Mouse (Mus musculus) cerebellum, adult 8-10 months (tissue): ENCODE measurements around the gene Gm5678.
A peak's percentile ranks its signal among the peaks of the same experiment; 100 is the strongest.

Source experiments
- DNase-seq: peaks from one replicate; pipeline ENCODE4 v3.0.0; 2022

The Gm5678 gene

DNA sequence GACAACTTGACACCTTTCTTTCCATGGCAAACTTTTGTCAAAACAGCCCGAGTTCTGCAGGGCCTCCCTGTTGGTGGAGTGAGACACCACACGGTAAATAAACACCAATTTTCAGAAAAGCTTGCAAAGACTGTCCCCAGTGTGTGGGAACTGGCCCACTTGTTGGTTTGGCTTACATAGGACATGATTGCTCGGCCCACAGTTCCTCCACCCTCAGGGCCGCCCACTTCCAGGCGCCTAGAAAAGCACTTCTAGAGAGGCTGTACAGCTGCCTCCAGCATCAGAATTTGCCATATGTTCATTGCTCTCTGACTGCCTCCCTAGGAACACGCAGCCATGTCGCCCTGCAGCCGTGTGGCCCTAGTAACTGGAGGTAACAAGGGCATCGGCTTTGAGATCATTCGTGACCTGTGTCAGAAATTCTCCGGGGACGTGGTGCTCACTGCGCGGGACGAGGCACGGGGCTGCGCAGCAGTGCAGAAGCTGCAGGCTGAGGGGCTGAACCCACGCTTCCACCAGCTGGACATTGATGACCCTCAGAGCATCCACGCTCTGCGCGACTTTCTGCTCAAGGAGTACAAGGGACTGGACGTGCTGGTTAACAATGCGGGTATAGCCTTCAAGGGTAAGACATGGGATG, at the start of gene Gm5678:
Gene Gm5678 (plus strand): TSS at position 337 of the 640 bp plus-strand sequence.
- no peak for DNase-seq

GRCm38 (mm10) chr16:93578346-93579005, 49.4 kb upstream of the Gm5678 start:
- no peak for DNase-seq

DNA sequence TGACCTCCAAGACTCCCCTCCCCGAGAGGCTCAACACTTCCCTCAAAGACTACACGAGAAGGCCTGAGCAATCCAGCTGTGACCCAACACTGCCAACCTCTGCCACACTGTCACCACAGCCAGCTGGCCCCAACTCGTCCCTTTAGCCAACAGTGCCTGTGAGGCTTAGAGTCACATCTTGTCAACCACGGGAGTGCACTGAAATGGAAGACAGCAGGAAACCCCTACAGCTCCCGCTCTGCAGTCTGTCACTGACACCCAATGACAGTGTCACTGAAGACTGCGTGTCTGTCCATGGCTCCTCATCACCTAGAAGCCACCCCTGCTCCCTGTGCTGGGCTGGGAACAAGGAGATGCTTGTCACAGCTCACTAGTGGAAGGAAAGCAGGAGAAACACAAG, 46.8 kb upstream of the Gm5678 start:
- DNase-seq: no peak

GRCm38 (mm10) chr16:93584976-93585702, 42.8 kb upstream of the Gm5678 start:
- DNase-seq: no peak

GRCm38 (mm10) chr16:93585703-93586205, 42.1 kb upstream of the Gm5678 start:
- no peak for DNase-seq

GRCm38 (mm10) chr16:93586382-93586781, 41.5 kb upstream of the Gm5678 start:
- no peak for DNase-seq

DNA sequence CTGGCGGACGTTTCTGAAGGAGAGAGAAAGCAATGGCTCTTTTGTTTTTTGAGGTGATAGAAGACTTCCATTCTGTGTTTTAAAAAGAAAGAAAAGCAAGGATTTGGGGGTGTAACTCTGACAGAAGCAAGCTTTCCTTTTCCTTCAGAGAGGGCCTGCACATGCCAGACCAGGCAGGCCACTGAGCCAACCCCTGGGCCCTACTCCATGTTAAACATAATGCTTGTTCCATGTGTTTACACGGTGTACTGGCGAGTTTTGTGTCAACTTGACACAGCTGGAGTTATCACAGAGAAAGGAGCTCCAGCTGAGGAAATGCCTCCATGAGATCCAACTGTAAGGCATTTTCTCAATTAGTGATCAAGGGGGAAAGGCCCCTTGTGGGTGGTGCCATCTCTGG, 39.6 kb upstream of the Gm5678 start:
- DNase-seq: no peak

GRCm38 (mm10) chr16:93590915-93591314, 37.0 kb upstream of the Gm5678 start:
- no peak for DNase-seq

DNA sequence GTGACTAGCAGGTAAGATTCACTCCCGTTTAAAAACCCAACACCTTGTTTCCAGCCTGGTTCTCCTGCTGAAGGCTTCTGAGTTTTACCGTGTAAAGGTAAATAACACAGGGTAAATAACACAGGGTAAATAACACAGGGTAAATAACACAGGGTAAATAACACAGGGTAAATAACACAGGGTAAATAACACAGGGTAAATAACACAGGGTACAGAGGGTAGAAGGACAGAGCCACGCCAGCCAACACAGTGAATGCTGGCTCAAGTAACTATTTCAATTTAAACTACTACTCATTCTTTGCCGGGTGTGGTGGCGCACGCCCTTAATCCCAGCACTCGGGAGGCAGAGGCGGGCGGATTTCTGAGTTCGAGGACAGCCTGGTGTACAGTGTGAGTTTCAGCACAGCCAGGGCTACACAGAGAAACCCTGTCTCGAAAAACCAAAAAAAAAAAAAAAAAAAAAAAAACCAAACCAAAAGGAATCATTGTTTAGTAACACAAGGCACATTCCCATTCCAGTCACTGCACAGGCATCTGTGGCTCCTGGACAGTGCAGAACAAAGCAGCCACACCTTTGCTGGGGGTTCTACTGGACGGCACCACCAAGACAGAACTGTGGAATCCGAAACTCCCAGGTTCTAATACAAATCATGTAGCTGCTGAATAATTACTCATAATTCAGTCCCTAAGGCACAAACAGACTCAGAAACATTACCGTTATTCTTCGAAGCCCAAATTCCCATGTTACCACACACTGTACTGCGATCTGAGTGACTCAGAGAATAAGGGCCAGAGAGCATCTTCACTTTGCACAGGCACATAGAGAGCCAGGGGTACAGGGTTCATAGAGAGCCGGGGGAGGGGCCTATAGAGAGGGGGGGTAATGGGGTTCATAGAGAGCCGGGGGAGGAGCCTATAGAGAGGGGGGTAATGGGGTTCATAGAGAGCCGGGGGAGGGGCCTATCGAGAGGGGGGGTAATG, 36.2 kb upstream of the Gm5678 start:
- no peak for DNase-seq

DNA sequence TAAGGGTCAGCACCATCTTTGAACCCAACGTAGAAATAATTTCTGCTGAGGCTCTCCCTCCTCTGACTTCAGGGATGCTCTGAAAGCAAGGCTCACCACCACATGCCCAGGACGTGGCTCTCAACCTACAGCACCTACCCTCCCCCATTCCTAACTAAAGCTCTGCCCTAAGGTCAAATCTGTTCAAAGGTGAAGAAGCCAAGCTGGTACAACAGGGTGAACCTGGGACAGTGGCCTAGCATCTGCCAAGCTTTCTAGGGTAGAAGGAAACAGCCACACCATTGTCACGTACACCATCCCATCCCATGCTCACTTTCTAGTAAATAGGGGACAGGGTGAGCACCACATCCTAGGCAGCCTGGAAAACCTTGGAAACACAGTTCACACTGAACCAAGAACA, 35.2 kb upstream of the Gm5678 start:
- DNase-seq: no peak

DNA sequence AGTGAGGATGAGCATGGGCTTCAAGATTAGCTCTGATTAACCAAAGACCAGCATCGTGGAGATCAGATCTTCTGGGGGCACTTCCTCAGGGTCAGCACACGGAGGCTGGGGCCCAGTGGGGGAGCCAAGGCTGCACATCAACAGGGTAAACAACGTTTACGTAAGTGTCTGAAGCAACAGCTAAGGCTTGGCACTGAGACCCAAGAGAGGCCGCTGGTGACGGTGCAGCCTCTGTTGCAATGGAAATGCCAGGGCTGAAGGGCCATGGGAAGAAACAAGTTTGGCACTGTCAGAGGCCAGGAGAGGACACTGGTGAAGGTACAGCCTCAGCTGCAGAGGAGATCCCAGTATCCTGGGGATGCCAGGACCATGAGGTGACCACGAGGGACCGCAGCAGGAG, 34.5 kb upstream of the Gm5678 start:
- DNase-seq: no peak

DNA sequence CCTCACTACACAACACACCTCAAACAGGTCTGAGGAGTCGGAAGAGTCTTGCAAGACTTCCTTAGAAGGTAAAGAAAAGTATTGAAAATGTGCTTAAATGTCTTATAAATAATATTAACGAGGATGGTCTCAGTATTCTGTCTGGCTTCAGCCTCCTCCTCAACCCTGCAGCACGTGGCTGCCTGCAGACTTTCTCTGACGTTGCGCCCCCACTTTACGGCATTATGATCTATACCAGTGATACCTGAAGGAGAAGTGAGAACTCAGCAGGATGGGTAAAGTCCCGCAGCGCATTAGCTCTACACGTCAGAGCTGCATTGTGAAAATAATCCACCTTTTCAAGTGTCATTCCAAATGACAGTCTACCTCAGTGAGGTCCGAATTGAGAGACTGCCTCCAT, 33.4 kb upstream of the Gm5678 start:
- no peak for DNase-seq

DNA sequence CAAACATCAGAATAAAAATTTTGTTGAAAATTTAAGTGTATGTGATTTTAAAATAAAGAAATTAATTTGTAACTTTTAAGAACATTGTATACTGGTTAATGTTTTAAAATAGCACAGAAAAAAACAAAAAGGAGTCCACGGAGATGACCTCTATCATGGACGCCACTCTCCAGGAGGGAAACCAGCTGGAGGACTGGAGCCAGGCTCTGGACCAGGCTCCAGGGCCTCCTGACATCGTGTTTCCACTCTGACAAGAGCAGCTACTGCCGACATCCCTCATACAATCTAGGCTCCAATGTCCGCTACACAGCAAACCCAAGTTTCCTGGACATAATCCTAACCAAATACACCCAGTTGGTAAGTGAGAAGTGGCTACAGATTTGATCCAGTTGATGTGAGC, 32.1 kb upstream of the Gm5678 start:
- no peak for DNase-seq

DNA sequence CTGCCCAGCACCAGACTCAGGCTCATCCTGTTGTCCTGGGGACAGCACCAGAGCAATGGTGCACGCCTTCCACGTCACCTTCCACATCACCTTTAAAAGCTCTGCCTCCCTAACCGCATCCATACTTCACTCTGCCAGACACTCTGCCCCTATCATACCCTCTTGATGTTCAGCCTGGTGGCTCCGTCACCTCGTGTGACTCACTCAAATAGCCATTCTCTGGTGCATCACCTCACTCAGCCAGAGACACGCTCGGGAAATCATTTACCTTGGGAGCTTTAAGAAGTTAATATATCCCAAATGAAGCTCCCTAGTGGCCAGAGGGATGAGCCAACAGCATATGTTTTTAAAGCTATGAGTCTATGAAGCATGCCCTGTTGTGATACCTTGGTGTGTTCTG, 31.1 kb upstream of the Gm5678 start:
- DNase-seq: no peak

- DNase-seq: no peak
Observed at GRCm38 (mm10) chr16:93597551-93597950, 30.3 kb upstream of the Gm5678 start.

- DNase-seq: no peak
Observed at GRCm38 (mm10) chr16:93599461-93599860, 28.4 kb upstream of the Gm5678 start.

GRCm38 (mm10) chr16:93603439-93604212, 24.3 kb upstream of the Gm5678 start, which contains the start of gene Setd4:
TSS of gene Setd4 (minus strand) at chr16:93604063.
- peak; percentile 96 for DNase-seq

DNA sequence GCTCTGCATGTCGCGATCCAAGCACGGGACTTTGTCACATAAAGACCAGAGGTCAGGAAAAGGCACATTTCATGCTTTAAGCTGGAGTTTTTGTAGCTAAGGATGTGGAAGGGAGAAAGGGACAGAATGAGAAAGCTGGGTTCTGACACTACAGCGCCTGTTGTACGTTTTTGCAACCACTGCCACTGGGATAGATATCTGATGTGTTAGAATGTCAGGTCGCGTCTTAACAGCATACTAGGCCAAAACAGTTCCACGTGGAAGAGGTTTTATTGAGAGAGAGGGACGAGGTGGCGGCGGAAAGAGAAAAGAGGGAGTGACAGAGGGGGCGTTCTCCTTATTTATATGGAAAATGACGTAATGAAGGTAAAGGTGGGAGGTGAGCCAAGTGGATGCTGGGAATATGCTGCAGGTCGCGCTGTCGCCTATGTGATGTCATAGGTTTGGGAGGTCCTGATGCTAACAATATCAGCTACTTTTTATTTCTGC, 23.4 kb upstream of the Gm5678 start:
- DNase-seq: no peak

DNA sequence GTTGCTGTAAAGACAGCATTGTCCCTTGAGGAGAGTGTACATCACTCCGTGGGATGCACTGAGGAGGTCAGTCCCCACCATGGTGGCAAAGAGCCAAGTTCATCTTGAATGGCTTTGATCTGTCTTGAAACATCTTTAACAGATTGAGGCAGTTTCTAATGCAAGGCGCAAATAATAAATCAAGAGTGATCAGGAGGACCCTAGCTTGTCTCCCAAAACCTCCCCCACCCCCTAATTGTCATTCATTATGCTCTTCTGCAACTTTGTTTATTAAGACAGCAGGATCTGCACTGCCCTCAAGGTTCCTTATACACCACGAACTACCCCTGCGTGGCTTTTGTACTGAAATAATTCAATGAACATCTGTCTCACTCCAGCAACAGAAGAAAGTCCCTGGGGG, 22.3 kb upstream of the Gm5678 start, which contains the start of gene Cbr1:
Gene Cbr1 (plus strand): TSS at position 301 of the 400 bp plus-strand sequence.
- DNase-seq: no peak

DNA sequence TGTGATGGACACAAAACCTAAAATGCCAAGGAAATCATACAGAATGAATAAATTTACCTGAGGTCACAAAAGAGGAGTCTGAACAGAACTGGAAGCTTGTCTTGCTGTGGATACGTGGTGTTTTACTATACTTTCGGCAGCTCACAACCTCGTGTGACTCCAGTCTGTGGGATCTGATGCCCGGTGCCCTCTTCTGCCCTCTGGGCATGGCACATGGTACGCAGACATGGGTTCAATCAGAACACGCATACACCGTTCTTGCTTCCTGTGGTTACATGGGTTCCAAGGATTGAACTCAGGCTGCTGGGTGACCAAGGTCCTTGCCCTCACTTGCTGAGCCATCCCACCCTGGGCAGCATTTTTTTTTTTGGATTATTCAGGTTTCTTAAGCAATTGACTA, 21.8 kb upstream of the Gm5678 start:
- DNase-seq: no peak

- DNase-seq: peak; percentile 80
Observed at GRCm38 (mm10) chr16:93607669-93608101, 20.2 kb upstream of the Gm5678 start.
